Mouse (Mus musculus) olfactory bulb, adult 2 months (tissue): ENCODE data around the gene Ceacam20.

Source experiments
- CTCF ChIP-seq: fragments of 200-500 bp; IDR thresholded peaks from 2 replicates; pipeline ENCODE4 v1.5.1; 2012; ENCODE audit warnings: low read depth, mild to moderate bottlenecking, low read length, moderate library complexity; ENCODE audit not compliant: insufficient read depth
- POLR2A ChIP-seq: fragments of 200-500 bp; IDR thresholded peaks from 2 replicates; pipeline ENCODE4 v1.6.1; 2012; ENCODE audit warnings: mild to moderate bottlenecking, low read depth, low read length, moderate library complexity; ENCODE audit not compliant: insufficient read depth

GRCm38 (mm10) chr7:19955861-19956260, 9.4 kb upstream of the Ceacam20 start:
- TF ChIP-seq POLR2A: no peak
- TF ChIP-seq CTCF: no peak
